Mouse (Mus musculus) erythroblast, embryonic 14.5 days (primary cell): ENCODE measurements at regions not wholly inside any gene's neighbourhood (a gene's known extent, or its start where the extent isn't known, plus 50 kb on each side); places are given as distances from the start of the nearest gene placed in this dataset.

Source experiments
- GATA1 ChIP-seq: IDR thresholded peaks from 2 replicates; pipeline ENCODE4 v1.6.1; 2012; ENCODE audit warnings: low read length, inconsistent platforms, mixed read lengths
- TAL1 ChIP-seq: IDR thresholded peaks from 3 replicates; pipeline ENCODE4 v1.6.1; 2012; ENCODE audit warnings: low read length, inconsistent platforms, mixed read lengths

GRCm38 (mm10) chr2:178805283-178805682 lies 375.0 kb downstream of the Cdh26 start:
- TF ChIP-seq GATA1 (no peak), TAL1 (no peak)
